Mouse (Mus musculus): ENCODE data around the gene Lamtor2.

- TF ChIP-seq CTCF (IDR thresholded peaks at IDR 0.05; ENCODE audit: control insufficient read depth, insufficient read depth, insufficient replicate concordance, low read depth, low read length) (no peak), POLR2A (IDR thresholded peaks at IDR 0.05; ENCODE audit: control insufficient read depth, low read depth, low read length) (no peak)
Observed at GRCm38 (mm10) chr3:88561989-88562388, 9.1 kb upstream of the Lamtor2 start.

Measured in testis, adult 2 months (tissue).